Mouse (Mus musculus): ENCODE results near the gene Fsd1. TPM values are rescaled to one million over a fixed set of nuclear protein-coding genes. Genes with fewer than 3 reads are reported as not detected.

Gene Fsd1
- total and polyA plus RNA-seq, 3 experiments = not detected

- peaks cover 0 to 5% of the 10 kb centered on the region in 2 experiments; a peak in 2 of 4 replicates for H3K36me3 ChIP-seq (ENCODE audit: control insufficient read depth in 1 of 2, insufficient read depth in 2 of 2, low read length in 2 of 2)
- H3K79me2 ChIP-seq (ENCODE audit: control insufficient read depth, insufficient read depth, low read length, poor library complexity) = peaks cover 9% of the 10 kb centered on the region
- H3K9ac ChIP-seq (ENCODE audit: control insufficient read depth, low read depth, low read length, poor library complexity, severe bottlenecking) = no peak overlapping the region
- no peaks in the 10 kb centered on the region for H3K9me3 ChIP-seq (replicated peaks; ENCODE audit: insufficient read depth, low read length)
- H3K27ac ChIP-seq (ENCODE audit: control insufficient read depth, low read depth, low read length) = no peak overlapping the region
- peaks cover 2 to 9% of the 10 kb centered on the region in 2 experiments; a peak in 1 of 4 replicates for H3K4me1 ChIP-seq (ENCODE audit: control insufficient read depth in 1 of 2, insufficient read depth in 2 of 2, low read length in 2 of 2)
- no peak overlapping the region for H3K4me3 ChIP-seq (ENCODE audit: control insufficient read depth in 1 of 2, insufficient read depth in 1 of 2, low read depth in 2 of 2, low read length in 2 of 2)
- no peak for DNase-seq (ENCODE audit: low read depth, low spot score)
- no peaks in the 10 kb centered on the region for H3K27me3 ChIP-seq (ENCODE audit: control insufficient read depth in 1 of 2, insufficient read depth in 2 of 2, low read length in 2 of 2)
- TF ChIP-seq HCFC1 (IDR thresholded peaks at IDR 0.05; ENCODE audit: low read depth, low read length) = no peak
- TF ChIP-seq USF1 (IDR thresholded peaks at IDR 0.05; ENCODE audit: low read depth, low read length) = no peak
- no peak for TF ChIP-seq GATA1 (IDR thresholded peaks at IDR 0.05; ENCODE audit: low read depth, low read length)
- no peak for TF ChIP-seq MAFK (IDR thresholded peaks at IDR 0.05; ENCODE audit: borderline replicate concordance, low read depth, low read length)
- TF ChIP-seq MEF2A (IDR thresholded peaks at IDR 0.05; ENCODE audit: extremely low read depth, insufficient replicate concordance, low read depth, low read length, poor library complexity, severe bottlenecking) = no peak
- TF ChIP-seq ELF1 (IDR thresholded peaks at IDR 0.05; ENCODE audit: low read depth, low read length) = no peak
- TF ChIP-seq ZNF384 (IDR thresholded peaks at IDR 0.05; ENCODE audit: low read depth, low read length) = no peak
Observed at GRCm38 (mm10) chr17:55964496-55964895, 21.8 kb upstream of the Fsd1 start.

- Histone ChIP-seq H3K27me3 (ENCODE audit: control insufficient read depth in 1 of 2, insufficient read depth in 2 of 2, low read length in 2 of 2) (no peaks in the 10 kb centered on the region), H3K4me1 (ENCODE audit: control insufficient read depth in 1 of 2, insufficient read depth in 2 of 2, low read length in 2 of 2) (peaks cover 0 to 4% of the 10 kb centered on the region in 2 experiments; a peak in 1 of 4 replicates), H3K79me2 (ENCODE audit: control insufficient read depth, insufficient read depth, low read length, poor library complexity) (peaks cover 4% of the 10 kb centered on the region), H3K9ac (ENCODE audit: control insufficient read depth, low read depth, low read length, poor library complexity, severe bottlenecking) (no peak overlapping the region), H3K9me3 (replicated peaks; ENCODE audit: insufficient read depth, low read length) (no peaks in the 10 kb centered on the region), H3K27ac (ENCODE audit: control insufficient read depth, low read depth, low read length) (no peak overlapping the region), H3K36me3 (ENCODE audit: control insufficient read depth in 1 of 2, insufficient read depth in 2 of 2, low read length in 2 of 2) (peaks cover 0 to under 1% of the 10 kb centered on the region in 2 experiments; a peak in 1 of 4 replicates), H3K4me3 (ENCODE audit: control insufficient read depth in 1 of 2, insufficient read depth in 1 of 2, low read depth in 2 of 2, low read length in 2 of 2) (no peak overlapping the region)
- DNase-seq (ENCODE audit: low read depth, low spot score) = no peak
- TF ChIP-seq E2F4 (IDR thresholded peaks at IDR 0.05; ENCODE audit: borderline replicate concordance, low read depth, low read length) (no peak), SMC3 (IDR thresholded peaks at IDR 0.05; ENCODE audit: low read depth, low read length) (no peak), TCF12 (IDR thresholded peaks at IDR 0.05; ENCODE audit: low read depth, low read length) (no peak), GATA1 (IDR thresholded peaks at IDR 0.05; ENCODE audit: low read depth, low read length) (no peak), CTCF (IDR thresholded peaks at IDR 0.05 in 2 of 3, conservative IDR thresholded peaks at IDR 0.05 in 1 of 3; ENCODE audit: control insufficient read depth in 1 of 3, insufficient read depth in 1 of 3, low read depth in 2 of 3, low read length in 3 of 3, poor library complexity in 1 of 3, severe bottlenecking in 1 of 3) (peak in 1 of 3 experiments; percentile 16; a peak in 1 of 6 replicates)
Observed at GRCm38 (mm10) chr17:55964996-55965395, 21.3 kb upstream of the Fsd1 start.

- Histone ChIP-seq H3K4me1 (ENCODE audit: control insufficient read depth in 1 of 2, insufficient read depth in 2 of 2, low read length in 2 of 2) (no peaks in the 10 kb centered on the region), H3K9me3 (replicated peaks; ENCODE audit: insufficient read depth, low read length) (no peaks in the 10 kb centered on the region), H3K4me3 (ENCODE audit: control insufficient read depth in 1 of 2, insufficient read depth in 1 of 2, low read depth in 2 of 2, low read length in 2 of 2) (no peak overlapping the region), H3K27me3 (ENCODE audit: control insufficient read depth in 1 of 2, insufficient read depth in 2 of 2, low read length in 2 of 2) (no peaks in the 10 kb centered on the region), H3K36me3 (ENCODE audit: control insufficient read depth in 1 of 2, insufficient read depth in 2 of 2, low read length in 2 of 2) (no peaks in the 10 kb centered on the region; a peak in 1 of 4 replicates), H3K79me2 (ENCODE audit: control insufficient read depth, insufficient read depth, low read length, poor library complexity) (no peaks in the 10 kb centered on the region), H3K9ac (ENCODE audit: control insufficient read depth, low read depth, low read length, poor library complexity, severe bottlenecking) (no peak overlapping the region), H3K27ac (ENCODE audit: control insufficient read depth, low read depth, low read length) (no peak overlapping the region)
- no peak for DNase-seq (ENCODE audit: low read depth, low spot score)
- TF ChIP-seq E2F4 (IDR thresholded peaks at IDR 0.05; ENCODE audit: borderline replicate concordance, low read depth, low read length) (no peak), MAX (IDR thresholded peaks at IDR 0.05; ENCODE audit: low read length) (no peak), ZNF384 (IDR thresholded peaks at IDR 0.05; ENCODE audit: low read depth, low read length) (no peak), ELF1 (IDR thresholded peaks at IDR 0.05; ENCODE audit: low read depth, low read length) (no peak), ZMIZ1 (IDR thresholded peaks at IDR 0.05; ENCODE audit: low read depth, low read length) (no peak), SIN3A (IDR thresholded peaks at IDR 0.05; ENCODE audit: low read length) (no peak), CTCF (IDR thresholded peaks at IDR 0.05 in 2 of 3, conservative IDR thresholded peaks at IDR 0.05 in 1 of 3; ENCODE audit: control insufficient read depth in 1 of 3, insufficient read depth in 1 of 3, low read depth in 2 of 3, low read length in 3 of 3, poor library complexity in 1 of 3, severe bottlenecking in 1 of 3) (no peak), MXI1 (IDR thresholded peaks at IDR 0.05; ENCODE audit: low read depth, low read length) (no peak), TBP (IDR thresholded peaks at IDR 0.05; ENCODE audit: low read depth, low read length) (no peak), TCF12 (IDR thresholded peaks at IDR 0.05; ENCODE audit: low read depth, low read length) (no peak), USF1 (IDR thresholded peaks at IDR 0.05; ENCODE audit: low read depth, low read length) (no peak), HCFC1 (IDR thresholded peaks at IDR 0.05; ENCODE audit: low read depth, low read length) (no peak), SMC3 (IDR thresholded peaks at IDR 0.05; ENCODE audit: low read depth, low read length) (no peak), RAD21 (IDR thresholded peaks at IDR 0.05; ENCODE audit: low read depth, low read length) (no peak), TAL1 (IDR thresholded peaks at IDR 0.05; ENCODE audit: low read length) (no peak), POLR2A (IDR thresholded peaks at IDR 0.05; ENCODE audit: control insufficient read depth in 1 of 2, insufficient read depth in 1 of 2, low read depth in 1 of 2, low read length in 2 of 2, poor library complexity in 1 of 2) (no peak), POLR2AphosphoS2 (IDR thresholded peaks at IDR 0.05; ENCODE audit: low read length) (no peak), RCOR1 (IDR thresholded peaks at IDR 0.05; ENCODE audit: low read depth, low read length) (no peak)
Observed at GRCm38 (mm10) chr17:55967186-55967585, 19.1 kb upstream of the Fsd1 start.
